Mouse (Mus musculus): ENCODE data around the gene Tnip2.

Tnip2 gene

GRCm38 (mm10) chr5:34530687-34531086 is 16.9 kb upstream of the Tnip2 start:
- DNase-seq (ENCODE audit: low read depth, low spot score) = no peak
- Histone ChIP-seq H3K27me3 (ENCODE audit: control insufficient read depth, insufficient read depth, low read length, poor library complexity, severe bottlenecking) (no peaks in the 10 kb centered on the region), H3K36me3 (ENCODE audit: control insufficient read depth, insufficient read depth, low read length, poor library complexity, severe bottlenecking) (peaks cover 4% of the 10 kb centered on the region)

DNA sequence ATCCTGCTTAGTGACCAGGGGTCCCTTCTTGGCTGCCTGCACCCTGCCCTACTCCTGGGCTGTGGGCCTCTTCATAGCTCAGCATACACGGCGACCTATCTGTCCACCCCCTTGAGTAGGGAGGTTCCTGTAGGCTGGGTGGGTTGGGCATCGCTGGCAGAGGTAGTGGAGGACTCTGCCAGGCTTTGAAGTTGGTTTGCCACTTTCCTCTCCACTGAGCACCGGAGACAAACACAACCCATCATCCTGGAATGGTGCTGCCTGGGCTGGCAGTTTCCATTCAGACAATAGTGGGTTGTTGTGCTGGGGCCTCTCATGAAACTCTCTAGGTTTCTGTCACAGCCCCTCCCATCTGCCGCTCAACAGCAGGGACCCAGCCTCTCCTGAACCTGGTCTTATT is 16.3 kb upstream of the Tnip2 start:
- no peak for DNase-seq (ENCODE audit: low read depth, low spot score)
- no peaks in the 10 kb centered on the region for H3K27me3 ChIP-seq (ENCODE audit: control insufficient read depth, insufficient read depth, low read length, poor library complexity, severe bottlenecking)
- peaks cover 4% of the 10 kb centered on the region for H3K36me3 ChIP-seq (ENCODE audit: control insufficient read depth, insufficient read depth, low read length, poor library complexity, severe bottlenecking)

DNA sequence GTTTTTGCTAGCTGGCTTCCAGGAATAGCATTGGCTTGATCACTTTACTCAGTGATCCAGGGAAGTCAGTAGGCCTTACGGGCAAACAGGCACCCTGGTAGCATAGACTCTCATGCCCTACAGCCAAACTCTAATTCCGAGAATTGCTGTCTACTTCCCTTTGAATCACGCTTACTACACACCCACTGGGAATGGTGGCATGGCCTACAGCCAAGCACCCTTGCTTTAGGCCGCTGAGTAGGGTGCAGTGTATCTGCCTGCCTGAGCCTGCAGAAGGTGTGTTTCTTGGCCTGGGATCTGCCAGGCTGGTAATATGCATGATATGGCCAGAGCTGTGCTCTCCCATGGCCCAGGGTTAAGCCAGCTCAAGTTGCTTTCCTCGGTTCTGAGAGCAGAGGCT is 14.9 kb upstream of the Tnip2 start:
- no peak for DNase-seq (ENCODE audit: low read depth, low spot score)
- no peaks in the 10 kb centered on the region for H3K27me3 ChIP-seq (ENCODE audit: control insufficient read depth, insufficient read depth, low read length, poor library complexity, severe bottlenecking)

GRCm38 (mm10) chr5:34527352-34527751 is 13.6 kb upstream of the Tnip2 start:
- Histone ChIP-seq H3K36me3 (ENCODE audit: control insufficient read depth, insufficient read depth, low read length, poor library complexity, severe bottlenecking) (no peaks in the 10 kb centered on the region; the same call in 1 of the 2 replicates), H3K27me3 (ENCODE audit: control insufficient read depth, insufficient read depth, low read length, poor library complexity, severe bottlenecking) (no peaks in the 10 kb centered on the region)
- no peak for DNase-seq (ENCODE audit: low read depth, low spot score)

More for the DNA sequence above, 14.9 kb upstream of the Tnip2 start:
- peaks cover 2% of the 10 kb centered on the region for H3K36me3 ChIP-seq (ENCODE audit: control insufficient read depth, insufficient read depth, low read length, poor library complexity, severe bottlenecking)

GRCm38 (mm10) chr5:34526477-34526775 is 12.6 kb upstream of the Tnip2 start:
- no peak for DNase-seq (ENCODE audit: low read depth, low spot score)
- no peaks in the 10 kb centered on the region for H3K27me3 ChIP-seq (ENCODE audit: control insufficient read depth, insufficient read depth, low read length, poor library complexity, severe bottlenecking)
- no peaks in the 10 kb centered on the region; the same call in 1 of the 2 replicates for H3K36me3 ChIP-seq (ENCODE audit: control insufficient read depth, insufficient read depth, low read length, poor library complexity, severe bottlenecking)

- Histone ChIP-seq H3K36me3 (ENCODE audit: control insufficient read depth, insufficient read depth, low read length, poor library complexity, severe bottlenecking) (no peaks in the 10 kb centered on the region), H3K27me3 (ENCODE audit: control insufficient read depth, insufficient read depth, low read length, poor library complexity, severe bottlenecking) (no peaks in the 10 kb centered on the region)
- DNase-seq (ENCODE audit: low read depth, low spot score) = peak; percentile 94
Measured at GRCm38 (mm10) chr5:34525663-34526476, 12.1 kb upstream of the Tnip2 start, which contains the start of gene Sh3bp2. Gene Sh3bp2 (plus strand): TSS chr5:34525838.

GRCm38 (mm10) chr5:34524511-34524910 is 10.7 kb upstream of the Tnip2 start:
- Histone ChIP-seq H3K36me3 (ENCODE audit: control insufficient read depth, insufficient read depth, low read length, poor library complexity, severe bottlenecking) (no peaks in the 10 kb centered on the region), H3K27me3 (ENCODE audit: control insufficient read depth, insufficient read depth, low read length, poor library complexity, severe bottlenecking) (no peaks in the 10 kb centered on the region)
- no peak for DNase-seq (ENCODE audit: low read depth, low spot score)

- peak; percentile 78 for DNase-seq (ENCODE audit: low read depth, low spot score)
- Histone ChIP-seq H3K36me3 (ENCODE audit: control insufficient read depth, insufficient read depth, low read length, poor library complexity, severe bottlenecking) (no peaks in the 10 kb centered on the region), H3K27me3 (ENCODE audit: control insufficient read depth, insufficient read depth, low read length, poor library complexity, severe bottlenecking) (no peaks in the 10 kb centered on the region)
Measured at GRCm38 (mm10) chr5:34523958-34524485, 10.2 kb upstream of the Tnip2 start.

GRCm38 (mm10) chr5:34521337-34521736 is 7.5 kb upstream of the Tnip2 start:
- Histone ChIP-seq H3K36me3 (ENCODE audit: control insufficient read depth, insufficient read depth, low read length, poor library complexity, severe bottlenecking) (no peaks in the 10 kb centered on the region), H3K27me3 (ENCODE audit: control insufficient read depth, insufficient read depth, low read length, poor library complexity, severe bottlenecking) (no peaks in the 10 kb centered on the region)
- DNase-seq (ENCODE audit: low read depth, low spot score) = no peak

GRCm38 (mm10) chr5:34520458-34521209 is 6.8 kb upstream of the Tnip2 start:
- no peaks in the 10 kb centered on the region for H3K27me3 ChIP-seq (ENCODE audit: control insufficient read depth, insufficient read depth, low read length, poor library complexity, severe bottlenecking)
- peak; percentile 56 for DNase-seq (ENCODE audit: low read depth, low spot score)
- no peaks in the 10 kb centered on the region for H3K36me3 ChIP-seq (ENCODE audit: control insufficient read depth, insufficient read depth, low read length, poor library complexity, severe bottlenecking)

DNA sequence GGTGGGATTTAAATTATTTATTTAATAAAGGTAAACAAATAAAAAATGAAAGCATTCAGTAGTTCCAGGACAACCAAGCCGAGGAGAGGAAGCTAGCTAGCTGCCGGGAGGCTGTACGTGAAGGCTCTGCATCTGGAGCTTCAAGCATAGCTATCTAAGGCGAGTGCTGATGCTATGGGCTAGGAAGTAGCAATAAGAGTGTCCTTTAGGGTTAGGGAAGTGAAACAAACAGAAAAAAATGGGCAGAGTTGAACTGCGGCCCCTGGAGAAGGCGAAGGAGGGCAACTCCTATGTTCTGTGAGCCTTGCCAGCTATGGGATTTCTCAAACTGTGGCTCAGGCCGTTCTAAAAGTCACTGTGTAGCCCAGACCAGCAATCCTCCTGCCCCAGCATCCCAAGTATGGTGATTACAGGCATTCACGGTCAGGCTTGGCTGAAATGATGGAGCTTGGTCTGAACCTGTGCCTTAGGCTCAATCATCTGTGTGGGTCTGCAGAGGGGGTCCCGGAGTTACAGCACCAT is 5.7 kb upstream of the Tnip2 start:
- peak; percentile 71 for DNase-seq (ENCODE audit: low read depth, low spot score)
- no peaks in the 10 kb centered on the region for H3K27me3 ChIP-seq (ENCODE audit: control insufficient read depth, insufficient read depth, low read length, poor library complexity, severe bottlenecking)
- H3K36me3 ChIP-seq (ENCODE audit: control insufficient read depth, insufficient read depth, low read length, poor library complexity, severe bottlenecking) = no peaks in the 10 kb centered on the region

GRCm38 (mm10) chr5:34517913-34518312 is 4.1 kb upstream of the Tnip2 start:
- no peaks in the 10 kb centered on the region for H3K27me3 ChIP-seq (ENCODE audit: control insufficient read depth, insufficient read depth, low read length, poor library complexity, severe bottlenecking)
- peak; percentile 92 for DNase-seq (ENCODE audit: low read depth, low spot score)
- no peaks in the 10 kb centered on the region for H3K36me3 ChIP-seq (ENCODE audit: control insufficient read depth, insufficient read depth, low read length, poor library complexity, severe bottlenecking)

- Histone ChIP-seq H3K36me3 (ENCODE audit: control insufficient read depth, insufficient read depth, low read length, poor library complexity, severe bottlenecking) (no peaks in the 10 kb centered on the region), H3K27me3 (ENCODE audit: control insufficient read depth, insufficient read depth, low read length, poor library complexity, severe bottlenecking) (no peaks in the 10 kb centered on the region)
- DNase-seq (ENCODE audit: low read depth, low spot score) = no peak
Measured at GRCm38 (mm10) chr5:34515096-34515495, 1.3 kb upstream of the Tnip2 start.

GRCm38 (mm10) chr5:34514218-34514566 is 401 bp upstream of the Tnip2 start:
- no peaks in the 10 kb centered on the region for H3K36me3 ChIP-seq (ENCODE audit: control insufficient read depth, insufficient read depth, low read length, poor library complexity, severe bottlenecking)
- no peak for DNase-seq (ENCODE audit: low read depth, low spot score)
- no peaks in the 10 kb centered on the region for H3K27me3 ChIP-seq (ENCODE audit: control insufficient read depth, insufficient read depth, low read length, poor library complexity, severe bottlenecking)

DNA sequence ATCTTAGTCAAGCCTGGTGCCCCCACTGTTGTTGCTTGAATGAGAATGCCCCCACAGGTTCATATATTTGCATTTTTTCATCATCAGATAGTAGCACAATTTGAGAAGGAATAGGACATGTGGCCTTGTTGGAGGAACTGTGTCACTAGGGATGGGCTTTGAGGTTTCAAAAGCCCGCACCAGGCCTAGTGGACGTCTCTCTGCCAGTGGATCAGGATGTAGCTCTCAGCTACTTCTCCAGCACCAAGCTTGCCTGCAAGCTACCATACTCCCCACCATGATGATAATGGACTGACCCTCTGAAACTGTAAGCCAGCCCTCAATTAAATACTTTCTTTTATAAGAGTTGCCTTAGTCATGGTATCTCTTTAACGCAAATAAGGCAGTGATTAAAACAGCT is 1.3 kb downstream of the Tnip2 start:
- no peaks in the 10 kb centered on the region for H3K27me3 ChIP-seq (ENCODE audit: control insufficient read depth, insufficient read depth, low read length, poor library complexity, severe bottlenecking)
- no peaks in the 10 kb centered on the region for H3K36me3 ChIP-seq (ENCODE audit: control insufficient read depth, insufficient read depth, low read length, poor library complexity, severe bottlenecking)
- DNase-seq (ENCODE audit: low read depth, low spot score) = no peak
